Comparison of ENCODE assay signal across 1 mouse cellular context in the genomic region with DNA sequence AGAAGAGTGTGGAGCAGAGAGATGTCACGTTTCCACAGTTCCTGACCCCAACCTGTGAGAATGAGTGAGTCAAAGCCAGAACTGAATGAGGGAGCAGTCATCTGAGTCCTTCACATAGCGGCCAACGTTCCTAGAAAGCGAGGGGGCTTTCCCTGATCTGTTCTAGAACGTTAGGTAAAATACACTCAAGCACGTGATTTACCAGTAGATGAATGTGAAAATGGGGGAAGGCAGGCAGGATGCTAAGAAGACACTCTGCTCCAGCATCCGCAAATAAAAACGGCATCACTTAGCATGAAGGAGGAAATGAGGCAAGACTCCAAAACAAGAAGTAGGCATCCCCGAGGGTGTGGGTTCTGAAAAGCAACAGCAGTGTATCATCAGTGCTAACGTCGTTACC.
TF ChIP-seq lines count a peak whose summit lies in the region.

No protein-coding gene starts in this region.

TF ChIP-seq in CH12.LX, 34 proteins besides CTCF, POLR2A, EP300 and RAD21 (continued from another document):
- TF ChIP-seq JUND (conservative IDR thresholded peaks at IDR 0.05; ENCODE audit: low read depth, low read length): peak; percentile 78
